Mouse (Mus musculus) right cerebral cortex, postnatal 4 days (tissue): ENCODE results near the gene Atp6v0e.

Experiments used
- DNase-seq: peaks from one replicate; pipeline ENCODE4 v3.0.0-alpha.2; 2022

Atp6v0e gene

DNA sequence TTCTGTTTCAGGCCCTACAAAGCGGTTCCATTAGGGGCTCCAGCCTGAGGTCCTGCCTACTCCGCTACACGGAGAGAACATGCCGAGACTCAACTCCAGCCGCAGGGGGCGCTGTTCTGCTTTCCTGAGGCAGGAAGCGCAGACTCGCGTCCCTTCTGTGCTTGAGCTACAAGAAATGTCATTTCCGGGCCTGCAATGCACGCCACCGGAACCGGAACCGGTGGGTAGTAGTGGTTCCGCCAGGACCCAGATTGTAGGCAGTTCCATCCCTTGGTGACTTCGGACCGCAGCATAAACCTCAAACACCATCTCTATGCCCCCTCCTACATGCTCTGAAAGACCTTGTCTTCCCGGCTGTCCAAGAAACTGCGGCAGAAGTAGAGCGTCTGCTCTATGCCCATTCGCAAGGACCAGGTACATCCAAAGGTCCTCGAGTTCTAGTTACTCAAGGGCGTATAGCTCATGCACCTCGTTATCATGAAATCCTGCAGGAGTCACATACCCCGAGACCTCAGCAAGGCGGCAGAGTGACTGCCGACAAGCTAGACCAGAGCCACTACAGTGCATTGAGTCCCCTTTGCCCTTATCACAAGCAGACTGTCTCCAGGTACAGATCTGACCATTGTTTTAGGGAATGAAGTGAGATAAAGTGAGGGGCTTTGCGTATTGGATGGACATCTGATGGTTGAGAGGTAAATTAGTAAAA, at the start of gene Atp6v0e:
TSS of gene Atp6v0e (plus strand) at position 254 of the 706 bp plus-strand sequence.
- DNase-seq, result peak; percentile 100

DNA sequence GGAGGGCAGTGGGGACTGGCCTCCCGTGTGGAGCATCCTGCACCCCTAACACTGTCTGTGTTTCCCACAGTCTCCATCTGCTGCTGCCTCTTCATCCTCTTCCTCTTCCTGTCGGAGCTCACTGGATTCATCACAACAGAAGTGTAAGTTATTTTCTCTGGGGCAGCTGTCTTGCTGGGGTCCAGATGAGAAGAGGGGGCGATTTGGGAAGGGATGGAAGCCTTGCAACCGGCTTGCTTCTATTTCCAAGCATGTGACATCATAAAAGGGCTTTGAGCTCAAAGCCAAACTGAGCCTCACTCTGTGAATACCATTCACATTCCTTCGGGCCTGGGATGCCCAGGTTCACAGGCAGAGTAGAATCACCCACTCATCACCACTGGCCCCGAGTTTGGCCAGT, 48.7 kb upstream of the Atp6v0e start:
- DNase-seq, result no peak

GRCm38 (mm10) chr17:26614708-26615486, 48.1 kb upstream of the Atp6v0e start:
- DNase-seq, result no peak

DNA sequence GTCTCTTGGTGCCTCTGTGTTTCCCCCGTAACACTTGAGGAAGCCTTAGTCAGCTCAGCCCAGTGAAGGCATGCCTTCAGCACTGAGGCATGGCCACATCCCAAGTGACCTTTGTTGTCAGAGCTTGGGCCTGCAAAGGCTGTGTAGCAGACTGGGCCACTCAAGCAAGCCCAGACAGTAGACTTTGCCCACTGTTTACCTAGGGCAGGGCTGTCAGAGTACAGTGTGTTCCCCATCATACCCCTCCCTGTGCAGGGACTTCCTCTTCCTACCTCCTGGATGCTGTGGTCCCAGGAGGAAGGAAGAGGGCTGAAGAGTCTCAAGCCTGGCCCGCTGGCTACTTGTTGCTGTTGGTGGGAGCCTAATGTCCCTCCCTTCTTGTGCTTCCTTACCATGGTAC, 46.3 kb upstream of the Atp6v0e start:
- DNase-seq, result no peak

- no peak for DNase-seq
Observed at GRCm38 (mm10) chr17:26618498-26618897, 44.5 kb upstream of the Atp6v0e start.

DNA sequence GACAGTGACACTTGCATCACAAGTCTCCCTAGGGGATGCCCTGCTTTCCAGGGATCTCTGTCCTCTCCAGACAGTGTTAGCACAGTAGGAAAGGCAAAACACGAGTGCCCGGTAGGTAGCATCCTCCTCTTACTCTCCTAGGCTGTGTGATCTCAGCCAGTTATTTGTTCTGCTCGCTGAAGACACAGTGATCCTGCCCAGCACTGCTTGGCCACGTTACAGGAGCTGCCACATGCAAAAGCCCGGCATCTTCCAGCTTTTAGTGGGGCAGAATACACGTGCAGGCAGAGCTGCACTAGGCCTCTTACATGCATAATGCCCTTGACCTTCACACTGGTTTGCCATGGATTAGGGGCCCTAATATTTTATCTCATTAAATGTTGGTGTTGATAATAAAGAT, 43.5 kb upstream of the Atp6v0e start:
- no peak for DNase-seq

DNA sequence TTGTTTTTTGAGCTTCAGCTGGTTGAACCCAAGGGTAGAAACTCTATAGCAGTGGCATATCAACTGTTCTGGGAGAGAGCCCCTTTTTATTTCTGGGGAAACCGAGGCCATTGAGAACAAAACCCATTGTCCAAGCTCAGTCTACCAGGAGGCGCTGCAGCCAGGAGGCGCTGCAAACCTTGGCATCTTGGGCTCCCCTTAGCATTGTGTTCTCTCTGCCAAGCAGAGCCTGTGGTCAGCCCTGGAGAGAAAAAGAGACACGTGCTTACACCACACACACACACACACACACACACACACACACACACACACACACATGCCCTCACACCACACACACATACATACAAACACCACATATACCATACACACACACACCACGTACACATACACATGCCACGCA, 42.7 kb upstream of the Atp6v0e start:
- DNase-seq, result no peak

DNA sequence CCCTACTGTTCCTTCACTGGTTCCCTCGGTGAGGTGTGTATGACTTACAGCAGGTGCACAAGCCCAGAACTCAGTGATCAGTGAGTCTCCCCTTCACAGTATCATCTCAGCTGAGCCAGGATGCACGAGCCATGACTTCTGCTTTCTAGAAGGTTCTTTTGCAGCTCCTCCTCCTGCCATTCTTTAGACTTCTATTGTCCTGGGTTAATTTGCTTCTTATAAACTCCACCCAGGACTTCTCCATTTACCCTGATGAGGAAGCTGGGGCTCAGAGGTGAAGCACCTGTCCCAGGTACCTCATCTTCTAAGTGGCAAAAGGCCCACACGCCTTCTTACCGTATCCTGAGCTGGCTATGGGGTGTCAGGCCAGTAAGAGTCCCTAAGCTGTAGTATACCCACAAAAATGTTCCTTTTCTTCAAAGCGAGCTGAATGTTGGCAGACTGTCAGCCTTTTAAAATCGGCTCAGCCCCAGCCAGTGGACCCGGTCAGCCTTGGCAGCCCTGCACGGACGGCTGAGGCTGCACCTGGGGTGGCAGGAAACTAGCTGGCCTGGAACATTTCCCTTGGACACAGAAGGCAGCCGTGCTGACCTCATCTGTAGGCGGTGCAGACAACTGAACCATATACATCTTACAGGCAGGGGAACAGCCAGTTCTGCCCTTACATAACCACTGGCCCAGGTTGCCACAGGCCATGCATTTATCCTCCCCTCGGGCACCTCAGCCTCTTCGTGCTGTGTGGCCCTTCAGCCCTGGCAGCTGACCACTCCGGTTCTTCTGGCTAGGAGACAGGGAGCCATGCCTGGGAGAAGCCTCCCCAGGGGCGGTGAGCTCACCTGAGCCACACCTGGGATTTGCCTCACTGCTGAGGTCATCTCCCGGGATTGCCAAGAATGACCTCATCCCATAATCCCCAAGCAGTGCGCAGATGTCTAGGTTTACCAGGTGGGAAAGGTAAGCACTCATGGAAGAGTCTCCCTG, 42.0 kb upstream of the Atp6v0e start:
- no peak for DNase-seq

DNA sequence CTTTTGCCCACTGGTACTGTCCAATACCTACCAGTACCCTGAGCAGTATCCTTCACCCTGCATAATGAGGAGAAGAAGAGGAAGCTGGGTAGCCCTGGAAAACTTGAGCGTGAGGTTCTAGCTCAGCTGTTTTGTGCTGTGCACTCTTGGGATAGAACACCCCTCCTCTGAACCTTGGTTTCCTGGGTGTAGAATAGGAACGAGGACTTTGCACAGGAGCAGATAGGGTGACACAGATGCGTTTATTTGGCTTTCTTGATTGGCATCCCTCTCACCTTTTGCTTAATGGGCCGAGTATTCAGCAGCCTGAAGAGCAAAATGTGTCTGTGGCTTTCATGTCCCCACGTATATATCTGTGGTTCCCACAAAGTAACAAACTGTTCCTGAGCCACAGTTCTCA, 41.1 kb upstream of the Atp6v0e start:
- DNase-seq, result no peak

- no peak for DNase-seq
Observed at GRCm38 (mm10) chr17:26623991-26624390, 39.0 kb upstream of the Atp6v0e start.

DNA sequence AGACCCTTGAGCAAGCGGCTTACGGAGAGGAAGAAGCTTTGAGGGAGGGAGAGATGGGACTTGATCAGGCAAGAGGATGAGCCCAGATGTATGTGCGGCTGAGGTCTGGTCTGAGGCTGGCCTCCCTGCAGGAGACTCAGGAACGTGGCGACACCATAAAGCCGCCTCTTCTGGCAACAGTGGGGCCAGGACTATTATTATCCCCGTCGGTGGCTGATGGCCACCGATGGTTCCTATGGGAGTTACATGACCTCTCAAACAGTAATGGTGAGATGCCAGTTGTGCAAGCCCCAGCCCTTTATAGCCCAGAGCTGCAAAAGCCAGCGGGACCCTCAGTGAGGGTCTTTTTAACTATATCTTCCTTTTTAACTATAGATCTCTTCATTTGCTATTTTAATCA, 38.0 kb upstream of the Atp6v0e start:
- DNase-seq, result no peak

- DNase-seq, result no peak
Observed at GRCm38 (mm10) chr17:26625521-26626010, 37.5 kb upstream of the Atp6v0e start.

DNA sequence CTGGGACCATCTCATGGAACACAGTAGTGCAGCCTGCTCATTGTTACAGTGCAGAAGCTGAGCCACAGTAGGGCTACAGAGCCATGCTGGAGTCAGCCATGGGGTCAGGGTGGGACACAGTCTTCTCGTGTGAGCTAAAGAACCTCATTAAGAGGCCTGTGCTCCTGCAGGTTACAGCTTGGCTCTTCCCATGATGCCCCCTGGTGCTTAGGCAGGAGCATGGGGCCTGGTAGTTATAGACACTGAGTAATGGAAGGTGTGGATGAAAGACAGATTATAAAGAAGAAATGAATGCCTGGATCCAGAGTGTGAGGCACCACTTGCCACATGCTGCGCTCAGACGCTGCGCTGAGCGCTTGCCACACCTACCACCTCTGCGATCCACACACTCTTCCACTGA, 34.6 kb upstream of the Atp6v0e start:
- DNase-seq, result no peak

DNA sequence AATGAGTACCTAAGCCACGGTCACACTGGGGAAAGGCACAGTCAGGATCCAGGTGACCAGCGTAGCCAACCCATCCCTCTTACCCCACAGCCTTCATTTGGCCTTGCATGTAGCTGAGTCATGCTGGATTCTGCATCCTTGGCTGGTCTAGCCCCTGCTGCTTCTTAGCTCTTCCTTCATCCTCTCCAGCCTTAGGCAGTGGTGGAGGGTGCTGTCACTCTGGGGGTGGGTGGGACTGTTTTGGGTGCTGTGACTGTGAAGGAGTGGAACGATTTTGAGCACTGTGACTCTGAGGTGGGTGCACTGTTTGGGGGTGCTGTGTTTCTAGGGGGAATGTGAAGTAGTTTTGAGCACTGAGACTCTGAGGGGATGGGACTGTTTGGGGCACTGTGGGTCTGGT, 34.1 kb upstream of the Atp6v0e start:
- no peak for DNase-seq

DNA sequence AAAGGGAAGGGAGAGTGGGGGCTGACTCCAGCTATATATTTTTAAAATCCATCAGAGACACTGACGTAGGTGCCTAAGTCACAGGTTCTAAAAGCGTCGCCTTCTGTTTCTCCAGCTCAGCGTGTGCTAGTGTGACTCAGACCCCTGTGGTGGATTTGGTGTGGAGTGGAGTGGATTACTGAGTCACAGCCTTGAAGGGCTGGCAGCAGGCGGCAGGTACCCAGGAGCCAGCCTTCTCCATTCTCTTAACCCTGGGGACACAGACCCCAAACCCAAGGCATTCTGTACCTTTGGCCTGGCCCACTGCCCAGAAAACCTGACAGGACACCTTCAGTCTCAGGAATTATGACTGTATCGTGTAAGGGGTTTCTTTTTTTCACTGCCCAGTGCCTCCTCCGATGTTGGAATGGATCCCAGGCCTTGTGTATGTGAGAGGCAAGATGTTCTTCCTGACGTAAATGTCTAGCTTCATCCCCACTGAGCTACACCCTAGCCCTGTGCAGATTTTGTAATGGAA, 31.2 kb upstream of the Atp6v0e start:
- no peak for DNase-seq

DNA sequence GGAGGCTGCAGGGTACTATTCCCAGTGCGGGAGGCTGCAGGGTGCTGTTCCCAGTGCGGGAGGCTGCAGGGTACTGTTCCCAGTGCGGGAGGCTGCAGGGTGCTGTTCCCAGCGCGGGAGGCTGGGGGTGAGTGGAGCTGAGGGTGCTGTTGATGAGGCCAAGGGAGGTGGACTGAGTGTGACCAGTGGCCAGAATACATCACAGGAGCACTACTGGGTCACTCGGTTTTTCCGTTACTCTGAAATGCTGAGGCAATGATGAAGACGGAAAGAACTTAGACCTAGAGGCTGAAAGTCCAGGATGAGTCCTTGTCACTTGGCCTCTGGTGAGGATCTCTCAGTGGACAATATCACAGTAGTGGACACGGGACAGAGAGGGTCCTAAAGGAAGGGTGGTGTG, 29.8 kb upstream of the Atp6v0e start:
- no peak for DNase-seq

DNA sequence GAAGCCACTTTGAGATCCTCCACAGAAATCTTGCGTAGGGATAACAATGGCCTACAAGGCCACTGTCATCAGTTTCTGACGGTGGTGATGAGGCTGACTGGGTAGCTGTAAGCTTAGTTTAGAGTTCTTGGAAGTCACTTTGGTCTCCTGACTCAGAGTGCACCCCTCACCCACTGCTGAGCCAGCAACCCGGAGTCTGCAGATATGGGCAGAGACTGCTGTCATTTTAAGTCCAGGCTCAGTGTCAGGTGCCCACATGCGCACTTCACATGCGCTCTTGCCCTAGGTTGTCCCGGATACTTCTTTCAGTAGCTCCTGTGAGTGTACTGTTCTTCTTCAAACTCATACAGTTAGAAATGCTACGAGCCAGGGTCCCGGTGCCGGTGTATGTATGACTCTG, 29.1 kb upstream of the Atp6v0e start:
- DNase-seq, result no peak

DNA sequence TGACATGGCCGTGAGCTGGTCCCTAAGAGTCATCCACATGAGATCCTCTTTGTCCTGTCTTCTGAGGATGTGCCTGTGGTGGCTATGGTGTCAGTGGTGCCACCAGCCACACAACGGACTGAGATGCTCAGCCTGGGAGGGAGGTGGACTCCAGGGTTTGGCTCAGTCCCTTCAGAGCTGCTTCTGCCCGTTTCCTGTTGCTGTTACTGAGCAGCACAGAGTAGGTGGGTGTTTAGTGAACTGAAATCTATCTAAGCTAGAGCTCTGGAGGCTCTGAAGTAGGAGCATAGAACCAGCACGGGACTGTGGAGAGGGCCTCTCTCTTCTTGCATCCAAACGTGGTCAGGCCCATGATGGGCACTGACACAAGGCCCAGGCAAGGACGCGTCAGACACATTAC, 28.5 kb upstream of the Atp6v0e start:
- DNase-seq, result no peak

- no peak for DNase-seq
Observed at GRCm38 (mm10) chr17:26635951-26636350, 27.1 kb upstream of the Atp6v0e start.

DNA sequence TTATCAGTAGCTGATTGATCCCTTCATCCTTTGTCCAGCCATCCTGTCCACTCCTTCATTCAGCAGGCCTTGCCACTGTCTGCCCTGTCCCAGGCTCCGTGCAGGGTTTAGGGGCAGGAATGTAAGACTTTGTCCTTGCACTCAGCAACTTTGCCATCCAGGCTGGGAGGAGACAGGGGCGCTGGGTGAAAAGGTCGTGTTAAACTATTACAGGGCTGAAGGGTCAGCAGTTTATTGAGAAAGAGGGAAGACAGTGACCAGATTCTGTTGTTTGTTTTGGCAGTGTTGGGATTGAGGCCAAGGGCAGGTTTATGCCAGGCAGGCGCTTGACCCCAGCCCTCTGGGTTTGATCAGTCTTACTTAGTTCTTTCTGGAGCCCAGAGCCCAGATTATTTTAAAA, 25.2 kb upstream of the Atp6v0e start:
- DNase-seq, result no peak

DNA sequence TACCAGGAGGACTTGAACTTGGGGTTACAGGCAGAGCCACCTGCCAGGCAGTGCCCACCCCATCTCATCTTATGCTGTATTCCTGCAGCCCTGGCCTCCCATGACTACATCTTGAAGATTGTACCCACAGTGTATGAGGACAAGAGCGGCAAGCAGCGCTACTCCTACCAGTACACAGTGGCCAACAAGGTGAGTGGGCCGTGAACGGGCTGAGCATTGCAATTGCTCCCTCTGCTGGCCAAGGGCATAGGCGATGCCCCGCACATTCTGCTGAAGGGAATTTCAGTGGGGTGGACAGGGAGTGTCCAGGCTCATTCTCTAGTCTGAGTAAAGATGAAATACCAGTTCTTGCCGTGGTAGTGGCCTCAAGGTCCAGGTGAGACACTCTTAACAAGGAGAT, 24.4 kb upstream of the Atp6v0e start:
- DNase-seq, result peak; percentile 74

GRCm38 (mm10) chr17:26639791-26640190, 23.2 kb upstream of the Atp6v0e start:
- no peak for DNase-seq

- DNase-seq, result no peak
Observed at GRCm38 (mm10) chr17:26640286-26640740, 22.7 kb upstream of the Atp6v0e start.
